Mouse (Mus musculus): Measurements from ENCODE around the gene Sept4.

Sept4 gene

DNA sequence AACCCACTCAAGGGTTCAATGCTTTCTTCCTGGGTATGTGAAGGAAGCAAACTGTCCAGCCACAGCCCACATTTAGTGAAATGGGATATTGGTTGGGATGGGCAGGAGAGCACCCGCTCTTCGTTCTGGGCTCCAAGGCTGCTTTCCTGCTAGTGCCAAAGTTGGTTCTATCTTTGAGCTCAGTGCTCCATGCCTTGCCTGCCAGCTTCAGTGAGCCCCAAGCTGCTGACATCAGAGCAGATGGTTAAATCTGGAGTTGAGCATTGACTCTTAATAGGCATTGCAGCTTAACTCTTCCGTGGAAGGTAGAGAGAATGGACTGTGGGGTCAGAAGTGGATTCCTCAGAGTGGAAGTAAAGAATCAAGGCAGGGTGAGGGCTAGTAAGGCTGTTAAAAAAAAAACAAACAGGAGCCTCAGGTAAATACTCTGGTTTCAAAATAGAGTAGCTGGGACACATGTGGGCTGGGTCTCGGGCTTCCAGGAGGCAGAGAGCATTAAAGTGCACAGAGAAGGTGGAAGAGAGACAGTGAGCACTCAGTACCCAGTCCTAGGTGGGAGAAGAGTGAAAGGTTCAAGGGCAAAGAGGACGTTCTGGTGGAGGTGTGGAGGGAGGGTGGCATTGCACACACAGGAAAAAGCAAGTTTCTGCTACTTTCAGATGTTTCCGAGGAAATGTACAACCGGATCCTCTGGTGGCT, at the start of gene Sept4:
TSS of gene Sept4 (plus strand) at position 649 of the 699 bp plus-strand sequence.
- no peak for DNase-seq (ENCODE audit: extremely low read depth, low read depth)

- DNase-seq (ENCODE audit: extremely low read depth, low read depth) = peak; percentile 65
Observed at GRCm38 (mm10) chr11:87519260-87519659, 49.4 kb upstream of the Sept4 start.

- no peak for DNase-seq (ENCODE audit: extremely low read depth, low read depth)
Observed at GRCm38 (mm10) chr11:87523466-87523865, 45.2 kb upstream of the Sept4 start.

- no peak for DNase-seq (ENCODE audit: extremely low read depth, low read depth)
Observed at GRCm38 (mm10) chr11:87523967-87524366, 44.7 kb upstream of the Sept4 start.

DNA sequence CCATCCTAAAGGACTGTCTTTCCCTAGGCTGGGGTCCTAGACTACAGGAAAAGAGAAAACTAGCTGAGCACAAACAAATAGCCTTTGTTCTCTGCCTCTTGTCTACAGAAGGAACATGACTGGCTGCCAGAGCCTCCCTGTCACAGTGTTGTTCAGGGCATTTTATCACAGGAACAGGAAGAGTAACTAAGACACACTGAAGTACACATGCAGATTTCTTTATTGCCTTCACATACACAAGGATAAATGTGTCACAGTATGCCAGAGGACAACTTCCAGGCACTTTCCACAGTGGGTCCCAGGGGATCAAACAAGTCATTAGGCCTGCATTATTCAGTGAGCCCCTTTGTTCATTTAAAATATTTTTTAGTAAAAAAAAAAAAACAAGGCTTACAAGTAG, 43.9 kb upstream of the Sept4 start:
- DNase-seq (ENCODE audit: extremely low read depth, low read depth) = no peak

- peak; percentile 64 for DNase-seq (ENCODE audit: extremely low read depth, low read depth)
Observed at GRCm38 (mm10) chr11:87527364-87527763, 41.3 kb upstream of the Sept4 start.

- DNase-seq (ENCODE audit: extremely low read depth, low read depth) = peak; percentile 61
Observed at GRCm38 (mm10) chr11:87527990-87528389, 40.7 kb upstream of the Sept4 start.

DNA sequence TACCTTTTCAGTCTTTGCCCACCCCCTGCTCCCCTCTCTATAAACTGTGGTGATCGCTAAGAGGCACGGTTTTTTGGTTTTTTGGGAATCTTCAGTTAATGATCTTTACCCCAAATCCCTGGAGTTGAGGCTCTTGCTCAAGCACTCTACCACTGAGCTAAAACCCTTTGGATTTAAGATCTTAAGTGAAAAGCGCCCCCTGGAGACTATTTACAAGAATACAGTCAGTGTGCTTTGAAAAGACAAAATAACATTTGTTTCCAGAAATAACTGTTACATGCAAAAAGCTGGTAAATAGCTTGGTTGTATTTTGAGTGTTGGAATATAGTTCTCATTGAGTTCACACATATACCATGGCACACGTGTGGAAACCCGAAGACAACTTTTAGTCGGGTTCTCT, 37.0 kb upstream of the Sept4 start:
- no peak for DNase-seq (ENCODE audit: extremely low read depth, low read depth)

DNA sequence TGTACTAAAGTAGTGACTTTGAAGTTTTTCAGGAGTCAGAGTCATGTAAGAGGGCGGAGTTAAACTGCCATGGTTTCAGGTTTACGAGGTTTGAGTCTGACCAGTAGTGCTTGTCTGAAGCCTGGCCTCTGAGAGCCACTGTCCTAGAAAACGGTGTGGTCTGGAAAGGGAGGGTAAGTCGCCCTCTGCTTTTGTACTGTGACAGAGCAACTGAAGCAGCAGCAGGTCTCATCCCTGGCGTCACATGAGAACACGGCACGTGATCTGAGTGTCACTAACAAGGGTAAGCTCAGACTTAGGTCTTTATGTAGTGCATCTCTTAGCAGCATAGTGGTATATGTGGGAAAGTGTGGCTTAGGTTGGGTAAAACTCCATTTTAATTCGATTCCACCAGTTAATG, 26.4 kb upstream of the Sept4 start:
- no peak for DNase-seq (ENCODE audit: extremely low read depth, low read depth)

GRCm38 (mm10) chr11:87542906-87543305, 25.8 kb upstream of the Sept4 start:
- no peak for DNase-seq (ENCODE audit: extremely low read depth, low read depth)

DNA sequence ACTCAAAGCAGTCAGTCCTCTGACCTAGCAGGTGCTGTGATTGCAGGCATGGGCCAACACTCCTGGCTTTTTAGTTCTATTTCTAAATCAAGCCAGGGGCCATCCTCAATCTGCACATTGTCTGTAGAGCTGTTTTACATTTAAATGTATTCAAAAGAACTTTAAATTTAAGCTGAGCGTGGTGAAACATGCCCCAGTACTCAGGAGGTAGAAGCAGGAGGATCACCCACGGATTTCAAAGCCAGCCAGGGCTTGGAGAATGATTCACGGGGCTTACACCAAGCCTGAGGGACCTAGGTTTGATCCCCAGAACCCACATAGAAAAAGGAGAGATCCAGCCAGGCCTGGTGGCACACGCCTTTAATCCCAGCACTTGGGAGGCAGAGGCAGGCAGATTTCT, 15.4 kb upstream of the Sept4 start:
- DNase-seq (ENCODE audit: extremely low read depth, low read depth) = no peak

DNA sequence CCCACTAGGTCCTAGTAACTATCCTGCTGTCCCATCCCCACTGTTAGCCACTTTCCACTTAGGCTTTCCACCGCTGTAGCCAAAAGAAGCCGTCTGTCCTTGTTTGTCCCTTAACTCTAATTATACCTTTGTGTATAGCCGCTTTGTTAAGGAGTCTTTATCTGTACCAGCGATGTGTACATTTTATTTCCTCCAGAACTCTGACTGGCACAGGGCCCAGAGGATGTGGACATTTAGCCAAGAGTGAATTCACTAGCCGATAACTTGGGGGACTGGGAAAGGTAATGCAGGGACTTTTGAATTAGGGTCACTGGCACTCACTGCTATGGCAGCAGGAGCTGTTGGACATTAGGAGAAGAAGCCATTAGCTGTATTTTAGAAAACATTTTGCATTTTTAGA, 14.3 kb upstream of the Sept4 start:
- DNase-seq (ENCODE audit: extremely low read depth, low read depth) = no peak

DNA sequence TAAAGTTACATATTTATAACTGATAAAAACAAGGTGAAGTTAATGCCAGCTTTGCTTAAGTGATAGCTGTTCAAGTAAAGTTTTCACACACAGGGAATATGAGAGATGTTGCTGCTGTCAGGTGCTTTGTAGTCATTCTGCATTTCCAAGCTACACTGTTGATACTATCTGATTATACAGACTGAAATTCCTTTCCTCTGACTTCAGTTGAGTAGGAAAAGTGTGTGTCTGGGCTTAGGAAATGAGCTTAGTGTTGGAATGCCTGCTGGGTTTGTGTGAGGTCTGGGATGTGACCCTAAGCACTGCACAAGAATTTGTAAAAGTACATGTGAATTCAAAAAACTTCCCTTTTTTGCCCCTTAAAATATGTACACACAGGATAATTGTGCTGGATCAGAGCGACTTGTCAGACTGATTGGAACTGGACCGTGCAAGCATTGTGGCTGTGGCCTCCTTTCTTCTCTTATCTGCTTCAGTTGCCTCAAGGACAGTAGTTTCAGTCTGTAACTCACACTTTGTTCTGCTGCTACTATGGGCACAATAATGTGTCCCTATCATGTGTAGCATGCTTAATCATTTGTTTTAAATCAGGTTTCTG, 13.5 kb upstream of the Sept4 start:
- no peak for DNase-seq (ENCODE audit: extremely low read depth, low read depth)

- no peak for DNase-seq (ENCODE audit: extremely low read depth, low read depth)
Observed at GRCm38 (mm10) chr11:87561208-87561607, 7.5 kb upstream of the Sept4 start.

DNA sequence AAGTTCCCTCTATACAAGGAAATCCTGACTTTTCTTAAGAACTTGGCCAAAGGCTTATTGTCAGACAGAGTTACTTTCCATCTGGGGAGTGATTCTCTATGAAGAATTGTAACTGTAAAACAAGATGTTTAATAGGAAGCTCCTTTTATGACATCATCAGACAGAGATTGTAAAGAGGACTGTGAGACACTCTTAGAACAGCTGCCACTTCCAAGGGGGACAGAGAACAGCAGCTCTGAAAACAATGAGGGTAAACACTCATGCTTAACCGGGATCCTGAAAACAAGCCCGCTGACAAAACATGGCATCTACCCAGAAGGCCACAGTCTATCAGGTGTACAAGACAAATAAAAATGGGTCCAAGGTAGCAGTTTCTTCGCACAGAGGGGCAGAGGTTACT, 2.2 kb upstream of the Sept4 start, which contains the start of gene Gm11492:
TSS of gene Gm11492 (plus strand) at position 153 of the 400 bp plus-strand sequence.
- DNase-seq (ENCODE audit: extremely low read depth, low read depth) = no peak

DNA sequence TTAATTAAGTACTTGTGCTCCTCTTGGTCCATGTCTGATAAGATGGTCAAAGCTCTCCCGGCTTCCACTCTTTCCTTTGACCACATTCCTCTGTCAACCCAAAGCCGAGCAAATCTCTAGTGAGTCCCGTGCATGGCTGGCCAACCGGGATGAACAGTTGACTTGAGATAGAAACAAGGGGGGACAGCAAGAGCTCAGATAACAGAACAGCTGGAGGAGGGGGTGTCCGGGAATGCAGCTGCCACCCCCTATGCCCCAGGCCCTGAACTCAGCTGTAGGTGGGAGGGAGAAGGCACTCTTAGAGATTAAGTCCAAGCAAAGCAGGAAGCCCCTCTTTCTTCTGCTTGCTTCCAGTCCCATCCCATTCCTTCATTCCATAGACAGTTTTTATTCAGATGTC, 2.0 kb downstream of the Sept4 start:
- DNase-seq (ENCODE audit: extremely low read depth, low read depth) = no peak

GRCm38 (mm10) chr11:87571361-87571950, 2.8 kb downstream of the Sept4 start:
- no peak for DNase-seq (ENCODE audit: extremely low read depth, low read depth)

- no peak for DNase-seq (ENCODE audit: extremely low read depth, low read depth)
Observed at GRCm38 (mm10) chr11:87573751-87574150, 5.0 kb downstream of the Sept4 start.

DNA sequence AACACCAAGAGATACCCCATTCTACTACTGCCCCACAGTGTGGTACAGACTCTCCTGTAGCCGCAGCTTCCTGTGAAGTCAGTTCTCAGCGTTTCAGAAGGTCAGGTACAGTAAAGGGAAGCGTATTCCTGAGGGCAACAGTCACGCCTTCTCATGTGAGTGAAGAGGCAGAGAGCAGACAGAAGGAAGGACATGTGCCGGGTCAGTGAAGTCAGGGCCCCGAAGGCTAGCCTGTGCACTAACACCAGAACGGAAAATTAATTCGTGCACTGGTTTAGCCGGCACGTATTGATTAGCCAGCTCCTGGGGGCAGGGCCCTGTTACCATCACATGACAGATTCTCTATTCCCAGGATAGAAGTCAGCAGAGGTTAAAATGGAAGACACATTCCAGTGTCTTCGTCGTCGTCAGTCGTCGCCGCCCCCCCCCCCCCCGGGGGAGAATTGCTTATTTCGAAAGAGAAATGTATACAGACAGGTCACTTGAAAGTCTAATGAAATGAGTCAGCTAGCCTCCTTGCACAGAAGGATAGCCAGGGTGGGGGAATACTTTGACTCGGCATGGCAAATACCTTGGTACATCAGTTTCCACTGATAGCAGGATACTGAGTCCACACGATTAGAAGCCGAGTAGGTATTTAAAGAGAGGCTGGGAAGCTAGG, 5.9 kb downstream of the Sept4 start:
- DNase-seq (ENCODE audit: extremely low read depth, low read depth) = no peak

DNA sequence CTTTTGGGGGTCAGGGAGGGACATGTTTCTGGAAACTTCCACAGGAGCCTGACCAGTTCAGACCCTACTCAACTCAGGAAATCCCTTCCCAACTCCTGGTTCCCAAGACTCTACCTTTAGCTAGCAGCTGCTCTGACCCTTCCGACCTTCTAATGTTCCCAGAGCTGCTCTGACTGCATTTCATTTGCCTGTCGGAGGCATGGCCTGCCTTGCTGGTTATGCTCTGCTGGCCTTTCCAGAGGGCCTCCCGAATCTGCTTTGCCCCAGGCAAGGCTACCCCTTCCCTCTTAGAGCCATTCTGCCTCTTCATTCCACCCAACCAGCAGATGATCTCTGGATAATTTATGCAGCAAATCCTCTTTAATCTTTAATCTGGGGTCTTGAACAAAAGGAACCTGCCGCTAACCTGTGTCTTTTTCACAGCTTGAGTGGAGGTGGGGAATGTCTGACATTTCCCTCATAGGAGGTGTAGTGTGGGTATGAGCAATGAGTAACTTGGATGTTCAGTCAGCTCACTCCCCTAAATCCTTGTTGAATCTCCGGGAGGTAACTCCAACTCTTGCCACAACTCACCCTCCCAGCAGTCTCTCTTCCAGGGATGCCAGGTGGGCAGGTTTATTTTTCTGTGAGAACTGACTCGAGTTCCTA, 9.0 kb downstream of the Sept4 start:
- no peak for DNase-seq (ENCODE audit: extremely low read depth, low read depth)

GRCm38 (mm10) chr11:87578249-87578962, 9.7 kb downstream of the Sept4 start:
- no peak for DNase-seq (ENCODE audit: extremely low read depth, low read depth)

All from MEL-GATA-1-ER (cell line).